Mouse (Mus musculus) stomach, postnatal 0 days (tissue): ENCODE measurements around the gene Tex46.

Experiments used
- CTCF ChIP-seq: IDR thresholded peaks from 2 replicates; pipeline ENCODE4 v1.5.1; 2016; ENCODE audit warnings: antibody characterized with exemption, low read depth, mild to moderate bottlenecking, moderate library complexity
- EP300 ChIP-seq: optimal IDR thresholded peaks from 2 replicates; pipeline ENCODE3; 2016; ENCODE audit warnings: antibody characterized with exemption

GRCm38 (mm10) chr4:136657914-136658313 lies 47.7 kb downstream of the Tex46 start:
- TF ChIP-seq CTCF (no peak), EP300 (no peak)
